Mouse (Mus musculus) lung, postnatal 0 days (tissue): ENCODE measurements around the gene Scgb1a1. TPM values are rescaled to one million over a fixed set of nuclear protein-coding genes. Genes with fewer than 3 reads are reported as not detected.

ENCODE experiments used
- ATAC-seq: fragments of 200-750 bp; cut with Nextera tagmentation; 2 replicates; pipeline ENCODE4 v1.8.0; 2017; ENCODE audit warnings: moderate library complexity
- DNase-seq: peaks from one replicate; pipeline ENCODE4 v3.0.0-alpha.2; 2016; ENCODE audit warnings: low spot score
- H3K27ac ChIP-seq: fragments of 300-500 bp; sonication (generic); 2 replicates; pipeline ENCODE4 v1.5.1; 2014; ENCODE audit warnings: antibody characterized with exemption, mild to moderate bottlenecking, low read length, mixed read lengths
- H3K27me3 ChIP-seq: fragments of 300-500 bp; sonication (generic); replicated peaks from 2 replicates; pipeline ENCODE4 v1.6.1; 2014; ENCODE audit warnings: low read length, mixed read lengths; ENCODE audit not compliant: insufficient read depth
- H3K36me3 ChIP-seq: fragments of 300-500 bp; sonication (generic); 2 replicates; pipeline ENCODE4 v1.6.1; 2014; ENCODE audit warnings: low read length, mixed read lengths; ENCODE audit not compliant: insufficient read depth
- H3K4me1 ChIP-seq: fragments of 300-500 bp; sonication (generic); 2 replicates; pipeline ENCODE4 v1.6.1; 2014; ENCODE audit warnings: antibody characterized with exemption, low read depth, low read length, mixed read lengths; ENCODE audit not compliant: insufficient read depth
- H3K4me2 ChIP-seq: fragments of 300-500 bp; sonication (generic); replicated peaks from 2 replicates; pipeline ENCODE4 v1.6.1; 2014; ENCODE audit warnings: low read depth, mild to moderate bottlenecking, low read length, moderate library complexity, mixed read lengths
- H3K4me3 ChIP-seq: fragments of 300-500 bp; sonication (generic); 2 replicates; pipeline ENCODE4 v1.5.1; 2014; ENCODE audit warnings: low read depth, low read length
- H3K9ac ChIP-seq: fragments of 300-500 bp; sonication (generic); replicated peaks from 2 replicates; pipeline ENCODE4 v1.6.1; 2014; ENCODE audit warnings: low read depth, mild to moderate bottlenecking
- H3K9me3 ChIP-seq: fragments of 300-500 bp; sonication (generic); 2 replicates; pipeline ENCODE4 v1.6.1; 2016; ENCODE audit warnings: low read length, mixed read lengths
- CTCF ChIP-seq: IDR thresholded peaks from 2 replicates; pipeline ENCODE4 v1.5.1; 2016; ENCODE audit warnings: antibody characterized with exemption, mild to moderate bottlenecking
- EP300 ChIP-seq: IDR thresholded peaks from 2 replicates; pipeline ENCODE4 v1.6.1; 2016; ENCODE audit warnings: antibody characterized with exemption, mild to moderate bottlenecking, control low read depth
- WGBS: fragments of 180-500 bp; shearing (Covaris S2); extraction: QIAGEN DNeasy Blood & Tissue Kit; methylation state at CpG from one replicate; pipeline ENCODE4 v1.1.7; 2014; 5-methylcytosine and 5-hydroxymethylcytosine counted together
- polyA plus RNA-seq: library from polyadenylated mRNA; unstranded; fragments of >200 nt; fragmentation: Nextera tagmentation; extraction: Ambion mirVana; gene quantifications from 2 replicates; pipeline ENCODE4 v1.2.1, GENCODE M21; 2015

The Scgb1a1 gene
- polyA plus RNA-seq, 1 experiment from 2014 or later, result 26,192 TPM

GRCm38 (mm10) chr19:9073776-9074411 is 13.9 kb downstream of the Scgb1a1 start:
- ATAC-seq, result peak; percentile 50
- peak; percentile 63 for DNase-seq
- Histone ChIP-seq H3K27me3 (no peaks in the 10 kb centered on the region), H3K4me3 (no peak overlapping the region), H3K9ac (no peak overlapping the region), H3K4me2 (no peak overlapping the region), H3K27ac (peak overlapping the region; percentile 71), H3K4me1 (peaks cover 28% of the 10 kb centered on the region), H3K9me3 (no peaks in the 10 kb centered on the region), H3K36me3 (no peaks in the 10 kb centered on the region)
- 52% methylated on average over 12 of the region's 12 CpGs for WGBS
- TF ChIP-seq EP300 (peak; percentile 74), CTCF (no peak)

GRCm38 (mm10) chr19:9072157-9072530 is 15.6 kb downstream of the Scgb1a1 start:
- TF ChIP-seq CTCF (no peak), EP300 (no peak)
- no peak for ATAC-seq
- no peaks in the 10 kb centered on the region for H3K36me3 ChIP-seq
- peaks cover 28% of the 10 kb centered on the region for H3K4me1 ChIP-seq
- no peak overlapping the region for H3K4me3 ChIP-seq
- H3K9ac ChIP-seq, result no peak overlapping the region
- no peaks in the 10 kb centered on the region for H3K9me3 ChIP-seq
- H3K27me3 ChIP-seq, result no peaks in the 10 kb centered on the region
- H3K27ac ChIP-seq, result peak overlapping the region; percentile 86
- DNase-seq, result no peak
- WGBS, result 59% methylated on average over 2 of the region's 2 CpGs
- H3K4me2 ChIP-seq, result no peak overlapping the region

GRCm38 (mm10) chr19:9071456-9072156 is 16.2 kb downstream of the Scgb1a1 start:
- H3K4me1 ChIP-seq, result peaks cover 28% of the 10 kb centered on the region
- DNase-seq (peak; percentile 83), ATAC-seq (peak; percentile 83)
- H3K27me3 ChIP-seq, result no peaks in the 10 kb centered on the region
- no peak overlapping the region for H3K9ac ChIP-seq
- H3K4me2 ChIP-seq, result no peak overlapping the region
- TF ChIP-seq CTCF, result no peak
- TF ChIP-seq EP300, result peak; percentile 37
- no peaks in the 10 kb centered on the region for H3K36me3 ChIP-seq
- H3K4me3 ChIP-seq, result no peak overlapping the region
- 30% methylated on average over 7 of the region's 7 CpGs for WGBS
- H3K9me3 ChIP-seq, result no peaks in the 10 kb centered on the region
- H3K27ac ChIP-seq, result peak overlapping the region; percentile 86

GRCm38 (mm10) chr19:9070316-9070715 is 17.4 kb downstream of the Scgb1a1 start:
- Histone ChIP-seq H3K27me3 (no peaks in the 10 kb centered on the region), H3K9ac (no peak overlapping the region), H3K9me3 (no peaks in the 10 kb centered on the region), H3K4me1 (peaks cover 28% of the 10 kb centered on the region), H3K4me2 (no peak overlapping the region), H3K4me3 (no peak overlapping the region), H3K36me3 (no peaks in the 10 kb centered on the region), H3K27ac (peak overlapping the region; percentile 66)
- TF ChIP-seq EP300, result no peak
- TF ChIP-seq CTCF, result no peak
- no peak for ATAC-seq
- no peak for DNase-seq
- 36% methylated on average over 2 of the region's 2 CpGs for WGBS

GRCm38 (mm10) chr19:9069687-9070307 is 18.0 kb downstream of the Scgb1a1 start:
- H3K4me3 ChIP-seq, result no peak overlapping the region
- H3K27ac ChIP-seq, result peak overlapping the region; percentile 66
- no peak overlapping the region for H3K9ac ChIP-seq
- H3K4me2 ChIP-seq, result no peak overlapping the region
- peaks cover 28% of the 10 kb centered on the region for H3K4me1 ChIP-seq
- H3K36me3 ChIP-seq, result no peaks in the 10 kb centered on the region
- no peaks in the 10 kb centered on the region for H3K9me3 ChIP-seq
- TF ChIP-seq CTCF, result no peak
- TF ChIP-seq EP300, result peak; percentile 69
- no peaks in the 10 kb centered on the region for H3K27me3 ChIP-seq
- 17% methylated on average over 8 of the region's 8 CpGs for WGBS
- ATAC-seq (peak; percentile 13; the same call in 1 of the 2 replicates), DNase-seq (peak; percentile 69)

GRCm38 (mm10) chr19:9067292-9067691 is 20.5 kb downstream of the Scgb1a1 start:
- no peak overlapping the region for H3K9ac ChIP-seq
- H3K27ac ChIP-seq, result no peak overlapping the region
- H3K4me1 ChIP-seq, result peaks cover 24% of the 10 kb centered on the region
- H3K27me3 ChIP-seq, result no peaks in the 10 kb centered on the region
- no peak for DNase-seq
- 80% methylated on average over 5 of the region's 5 CpGs for WGBS
- TF ChIP-seq CTCF (no peak), EP300 (no peak)
- H3K36me3 ChIP-seq, result no peaks in the 10 kb centered on the region
- H3K4me2 ChIP-seq, result no peak overlapping the region
- no peaks in the 10 kb centered on the region for H3K9me3 ChIP-seq
- ATAC-seq, result no peak
- no peak overlapping the region for H3K4me3 ChIP-seq
